Mouse (Mus musculus) heart, adult 10 weeks (tissue): ENCODE results near the gene Pigu. TPM values are rescaled to one million over a fixed set of nuclear protein-coding genes. Genes with fewer than 3 reads are reported as not detected.

Experiments used
- polyA plus RNA-seq: library from polyadenylated mRNA; stranded (reverse); fragments of 350-450 nt; fragmentation: Illumina TruSeq; extraction: RNeasy Lipid Tissue Mini Kit (QIAGEN cat#74804); gene quantifications from one replicate; pipeline ENCODE4 v1.2.3, GENCODE M21; 2014; ENCODE audit warnings: low read depth, low replicate concordance

Gene Pigu
- 37.9 TPM for polyA plus RNA-seq

GRCm38 (mm10) chr2:155356971-155357591 lies at the start of gene Pigu:
Pigu (minus strand) TSS chr2:155357430.

GRCm38 (mm10) chr2:155380261-155381059 lies 23.2 kb upstream of the Pigu start, which contains the start of gene Trp53inp2:
Trp53inp2 (plus strand) TSS chr2:155381059.

GRCm38 (mm10) chr2:155276195-155276594 lies 81.0 kb downstream of the Pigu start, which contains the start of gene Map1lc3a:
Map1lc3a (plus strand) TSS chr2:155276297.

GRCm38 (mm10) chr2:155236362-155236992 lies 120.8 kb downstream of the Pigu start, which contains the start of gene Dynlrb1:
Dynlrb1 (plus strand) TSS chr2:155236533.

Other genes starting within 250 kb of the Pigu start
- gene Itch, start 223.9 kb downstream of the Pigu start, polyA plus RNA-seq: 19.6 TPM
- gene Dynlrb1, start 120.9 kb downstream of the Pigu start, polyA plus RNA-seq: 246 TPM
- gene Map1lc3a, start 81.1 kb downstream of the Pigu start, polyA plus RNA-seq: 905 TPM
- gene Trp53inp2, start 23.6 kb upstream of the Pigu start, polyA plus RNA-seq: 449 TPM
- gene Ncoa6, start 116.5 kb upstream of the Pigu start, polyA plus RNA-seq: 18.3 TPM
- 38.2 TPM for gene Acss2, start 160.5 kb upstream of the Pigu start, polyA plus RNA-seq
- gene Ggt7, start 160.8 kb upstream of the Pigu start, polyA plus RNA-seq: 1.6 TPM
- gene Gss, start 235.4 kb upstream of the Pigu start, polyA plus RNA-seq: 15.9 TPM